Comparison of ENCODE assay signal across 22 mouse cellular contexts in genomic region chr14:86847154-86847810, GRCm38 (mm10).
DNase-seq lines count a peak whose midpoint lies in the region; ATAC-seq lines count a peak whose summit lies in the region.
"Had no signal": no experiment of that assay in that cellular context is flagged by ENCODE, and none has a peak within 500 bp of the region (broad histone marks: within the 10 kb centered on the region; RNA-seq: fewer than 3 reads in every experiment).

No protein-coding gene starts in this region.

- no peaks in the 10 kb centered on the region for H3K4me1 ChIP-seq in forebrain, embryonic 10.5 days
- H3K4me1 ChIP-seq: embryonic facial prominence, embryonic 12.5 days; forebrain, embryonic 12.5 days; heart, embryonic 13.5 days; hindbrain, embryonic 13.5 days had no signal

- peak; percentile 86 for ATAC-seq in granulocyte monocyte progenitor cell, adult 5-6 weeks (replicated peaks; ENCODE audit: poor library complexity, severe bottlenecking)
- ATAC-seq in megakaryocyte progenitor cell, adult 5-6 weeks (replicated peaks; ENCODE audit: poor library complexity), result peak; percentile 85
- ATAC-seq: activated CD4-positive, CD25-positive, alpha-beta regulatory T cell, adult 4 months; forebrain, embryonic 16.5 days; hindbrain, postnatal 0 days had no signal

- H3K9me3 ChIP-seq in forebrain, embryonic 10.5 days, result no peaks in the 10 kb centered on the region
- H3K9me3 ChIP-seq: embryonic facial prominence, embryonic 12.5 days; forebrain, embryonic 12.5 days; heart, embryonic 13.5 days; hindbrain, embryonic 13.5 days had no signal

- DNase-seq in 416B (ENCODE audit: low read depth) (peak; percentile 84), MEL-GATA-1-ER (ENCODE audit: extremely low read depth, low read depth) (peak; percentile 81)
- no peak for DNase-seq in heart, adult 8-10 months (ENCODE audit: low spot score)
- no peak for DNase-seq in forebrain, embryonic 10.5 days (ENCODE audit: extremely low spot score, low spot score)
- DNase-seq in cerebellum, postnatal 10 days, result no peak
- DNase-seq in gastrocnemius, postnatal 25 days, result no peak
- DNase-seq: adrenal gland, postnatal 14 days; cerebellum, adult 18-20 months; cerebellum, adult 9-11 months; embryo, embryonic 11 days; gastrocnemius, postnatal 10 days; heart, postnatal 36 days had no signal

- H3K27ac ChIP-seq in forebrain, embryonic 10.5 days, result no peak overlapping the region
- H3K27ac ChIP-seq: embryonic facial prominence, embryonic 12.5 days; forebrain, embryonic 12.5 days; heart, embryonic 13.5 days; hindbrain, embryonic 13.5 days; hindbrain, postnatal 0 days had no signal

- H3K36me3 ChIP-seq in forebrain, embryonic 10.5 days (replicated peaks), result no peaks in the 10 kb centered on the region
- H3K36me3 ChIP-seq: embryonic facial prominence, embryonic 12.5 days; forebrain, embryonic 12.5 days; heart, embryonic 13.5 days; hindbrain, embryonic 13.5 days had no signal

- 92% methylated on average over 4 of the region's 4 CpGs for WGBS in forebrain, embryonic 10.5 days

- H3K27me3 ChIP-seq in forebrain, embryonic 10.5 days (ENCODE audit: poor library complexity, severe bottlenecking), result no peaks in the 10 kb centered on the region
- H3K27me3 ChIP-seq: CH12.LX; embryonic facial prominence, embryonic 12.5 days; forebrain, embryonic 12.5 days; heart, embryonic 13.5 days; hindbrain, embryonic 13.5 days had no signal

- H3K4me3 ChIP-seq in forebrain, embryonic 10.5 days, result no peak overlapping the region
- H3K4me3 ChIP-seq: embryonic facial prominence, embryonic 12.5 days; forebrain, embryonic 12.5 days; heart, embryonic 13.5 days; hindbrain, embryonic 13.5 days had no signal

Comparison
In these comparisons a context has a peak if more than half of its experiments do, and no peak if none do; other contexts are left out.
1. DNase-seq: peak in 416B (single experiment) and MEL-GATA-1-ER (single experiment); none in heart, adult 8-10 months (single experiment), forebrain, embryonic 10.5 days (single experiment), cerebellum, postnatal 10 days (0 of 2) and gastrocnemius, postnatal 25 days (single experiment).